Mouse (Mus musculus): Measurements from ENCODE around the gene Cdk17. TPM values are rescaled to one million over a fixed set of nuclear protein-coding genes. Genes with fewer than 3 reads are reported as not detected.

The Cdk17 gene
- polyA plus RNA-seq, 1 experiment from 2014 or later = 49.9 TPM

DNA sequence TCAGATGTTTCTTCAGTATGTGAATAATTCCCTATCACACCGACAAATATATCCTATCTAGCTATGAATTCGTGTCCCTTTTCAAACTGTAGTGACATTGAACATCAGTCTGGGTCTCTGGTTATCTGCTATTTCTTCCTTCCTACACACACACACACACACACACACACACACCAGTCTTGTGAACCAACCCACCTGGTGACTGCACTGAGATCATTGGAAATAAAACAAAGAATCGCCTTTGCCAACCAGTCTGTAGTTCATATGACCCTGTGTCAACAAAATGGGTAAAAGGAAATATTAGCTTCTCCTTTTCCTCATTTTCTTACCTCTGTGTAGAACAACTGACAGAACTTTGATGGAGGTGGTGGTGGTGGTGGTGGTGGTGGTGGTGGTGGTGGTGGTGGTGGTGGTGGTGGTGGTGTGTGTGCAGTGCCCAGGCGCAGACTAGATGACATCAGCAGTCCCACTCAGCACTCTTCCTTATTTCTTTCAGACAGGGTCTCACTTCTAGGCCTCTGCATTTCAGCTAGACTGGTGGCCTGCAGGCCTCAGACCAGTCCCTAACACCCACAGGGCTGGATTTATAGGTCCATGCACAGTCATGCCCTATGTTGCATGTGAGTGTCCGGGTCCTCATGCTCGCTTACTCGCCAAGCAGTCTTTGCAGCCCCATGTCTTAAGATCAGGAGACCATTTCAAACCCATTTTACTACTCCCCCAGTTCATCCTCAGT, 85.7 kb downstream of the Cdk17 start:
- no peaks in the 10 kb centered on the region for H3K27me3 ChIP-seq (replicated peaks; ENCODE audit: control insufficient read depth, insufficient read depth, low read length)
- ATAC-seq = no peak
- H3K4me3 ChIP-seq (replicated peaks; ENCODE audit: low read length) = no peak overlapping the region
- H3K4me1 ChIP-seq (replicated peaks; ENCODE audit: control insufficient read depth, insufficient read depth, low read length) = peaks cover 16% of the 10 kb centered on the region
- H3K4me2 ChIP-seq (ENCODE audit: low read length) = no peak overlapping the region
- H3K27ac ChIP-seq (ENCODE audit: low read length) = no peak overlapping the region
- 94% methylated on average over 7 of the region's 7 CpGs for WGBS
- H3K9ac ChIP-seq (replicated peaks; ENCODE audit: low read depth, low read length) = no peak overlapping the region
- H3K9me3 ChIP-seq (ENCODE audit: control insufficient read depth, low read length) = no peaks in the 10 kb centered on the region
- peaks cover 6% of the 10 kb centered on the region; the same call in 1 of the 2 replicates for H3K36me3 ChIP-seq (ENCODE audit: control insufficient read depth, insufficient read depth)

DNA sequence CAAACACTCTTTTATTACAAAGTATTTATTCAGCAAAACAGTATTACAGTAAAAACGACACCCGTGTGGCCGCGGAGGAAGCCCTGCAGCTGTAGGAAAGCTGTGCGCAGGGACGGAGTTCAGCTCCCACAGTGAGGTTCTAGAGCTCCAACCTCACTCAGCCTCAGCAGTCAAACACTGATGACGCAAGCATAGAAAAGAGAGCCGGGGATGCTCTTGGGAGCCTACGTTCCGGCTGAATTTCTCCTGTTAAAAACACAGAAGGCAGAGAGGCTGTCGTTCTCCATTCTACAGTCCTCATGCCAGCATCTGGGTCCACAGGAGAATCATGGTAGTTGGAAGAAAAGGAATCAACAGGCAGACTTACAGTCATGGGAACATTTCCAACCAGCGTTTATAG, 86.7 kb downstream of the Cdk17 start:
- no peak for ATAC-seq
- Histone ChIP-seq H3K4me2 (ENCODE audit: low read length) (no peak overlapping the region), H3K9ac (replicated peaks; ENCODE audit: low read depth, low read length) (no peak overlapping the region), H3K27me3 (replicated peaks; ENCODE audit: control insufficient read depth, insufficient read depth, low read length) (no peaks in the 10 kb centered on the region), H3K36me3 (ENCODE audit: control insufficient read depth, insufficient read depth) (no peaks in the 10 kb centered on the region), H3K27ac (ENCODE audit: low read length) (no peak overlapping the region), H3K4me1 (replicated peaks; ENCODE audit: control insufficient read depth, insufficient read depth, low read length) (peaks cover 17% of the 10 kb centered on the region), H3K9me3 (ENCODE audit: control insufficient read depth, low read length) (no peaks in the 10 kb centered on the region), H3K4me3 (replicated peaks; ENCODE audit: low read length) (no peak overlapping the region)
- WGBS = 89% methylated on average over 12 of the region's 12 CpGs

DNA sequence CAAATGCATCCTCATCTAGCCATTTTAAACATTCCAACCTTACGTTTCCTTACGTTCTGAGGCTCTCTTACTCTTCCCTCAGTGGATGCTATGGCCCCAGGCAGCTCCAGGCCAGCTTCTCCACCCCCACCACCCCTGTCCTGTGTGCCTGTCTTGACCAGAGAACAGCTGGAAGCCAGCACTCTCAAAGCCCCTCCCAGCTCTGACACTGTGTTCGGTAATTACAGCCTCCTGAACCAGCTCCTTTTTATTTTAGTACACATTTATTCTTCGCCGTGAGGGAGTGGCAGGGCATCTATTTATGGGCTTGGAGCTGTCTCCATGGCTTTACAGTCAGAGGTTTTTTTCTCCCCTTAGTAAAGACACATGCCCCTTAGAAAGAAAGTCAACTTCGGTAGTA, 87.2 kb downstream of the Cdk17 start:
- WGBS = 49% methylated on average over 6 of the region's 6 CpGs

DNA sequence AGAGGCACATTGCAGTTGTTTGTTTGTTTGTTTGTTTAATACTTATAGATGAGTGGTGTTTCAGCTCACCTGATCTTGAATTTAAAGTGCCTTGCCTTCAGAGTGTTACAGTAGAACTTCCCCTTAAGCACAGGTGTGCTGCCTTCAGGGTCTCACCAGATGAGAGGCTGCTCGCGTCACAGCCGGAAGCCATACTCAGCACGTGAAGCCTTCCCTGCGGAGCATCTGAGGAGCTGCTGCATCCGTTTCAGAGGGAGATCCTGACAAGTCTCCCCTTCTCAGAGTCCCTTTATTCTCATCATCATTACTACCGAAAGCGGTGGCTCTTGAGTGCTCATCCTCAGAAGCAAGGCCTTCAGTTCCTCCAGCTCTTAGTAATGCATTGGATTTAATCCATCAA, 87.7 kb downstream of the Cdk17 start:
- no peaks in the 10 kb centered on the region for H3K36me3 ChIP-seq (ENCODE audit: control insufficient read depth, insufficient read depth)
- H3K4me2 ChIP-seq (ENCODE audit: low read length) = no peak overlapping the region
- H3K9ac ChIP-seq (replicated peaks; ENCODE audit: low read depth, low read length) = no peak overlapping the region
- no peaks in the 10 kb centered on the region for H3K27me3 ChIP-seq (replicated peaks; ENCODE audit: control insufficient read depth, insufficient read depth, low read length)
- 78% methylated on average over 8 of the region's 8 CpGs for WGBS
- no peaks in the 10 kb centered on the region for H3K9me3 ChIP-seq (ENCODE audit: control insufficient read depth, low read length)
- no peak overlapping the region for H3K4me3 ChIP-seq (replicated peaks; ENCODE audit: low read length)
- peaks cover 17% of the 10 kb centered on the region for H3K4me1 ChIP-seq (replicated peaks; ENCODE audit: control insufficient read depth, insufficient read depth, low read length)
- no peak for ATAC-seq
- H3K27ac ChIP-seq (ENCODE audit: low read length) = no peak overlapping the region

More for the DNA sequence above, 87.2 kb downstream of the Cdk17 start:
- Histone ChIP-seq H3K9ac (replicated peaks; ENCODE audit: low read depth, low read length) (no peak overlapping the region), H3K4me2 (ENCODE audit: low read length) (no peak overlapping the region), H3K4me3 (replicated peaks; ENCODE audit: low read length) (no peak overlapping the region), H3K27ac (ENCODE audit: low read length) (no peak overlapping the region), H3K9me3 (ENCODE audit: control insufficient read depth, low read length) (no peaks in the 10 kb centered on the region), H3K4me1 (replicated peaks; ENCODE audit: control insufficient read depth, insufficient read depth, low read length) (peaks cover 17% of the 10 kb centered on the region), H3K27me3 (replicated peaks; ENCODE audit: control insufficient read depth, insufficient read depth, low read length) (no peaks in the 10 kb centered on the region), H3K36me3 (ENCODE audit: control insufficient read depth, insufficient read depth) (no peaks in the 10 kb centered on the region)
- ATAC-seq = no peak; the same call in 1 of the 2 replicates

DNA sequence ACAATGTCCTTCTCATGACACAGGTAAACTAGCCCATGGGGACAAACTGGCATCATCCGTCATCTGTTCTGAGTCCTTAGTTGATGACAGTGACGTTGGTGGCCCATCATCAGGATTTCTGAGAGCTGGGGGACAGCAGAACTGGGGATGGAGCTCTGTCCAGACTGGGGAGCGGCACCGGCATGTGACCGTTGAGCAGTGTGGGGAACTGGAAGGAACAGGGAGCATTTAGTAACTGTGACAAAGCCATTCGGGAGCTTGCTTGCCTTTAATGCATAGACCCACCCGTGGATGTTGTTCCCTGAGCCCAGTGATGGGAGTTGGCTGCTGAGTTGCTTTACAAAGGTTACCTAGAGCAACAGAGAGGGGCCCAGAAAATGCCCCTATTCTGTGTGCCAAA, 89.2 kb downstream of the Cdk17 start:
- peaks cover 21% of the 10 kb centered on the region for H3K4me1 ChIP-seq (replicated peaks; ENCODE audit: control insufficient read depth, insufficient read depth, low read length)
- no peaks in the 10 kb centered on the region for H3K36me3 ChIP-seq (ENCODE audit: control insufficient read depth, insufficient read depth)
- no peak for ATAC-seq
- H3K9me3 ChIP-seq (ENCODE audit: control insufficient read depth, low read length) = no peaks in the 10 kb centered on the region
- no peak overlapping the region for H3K4me2 ChIP-seq (ENCODE audit: low read length)
- H3K9ac ChIP-seq (replicated peaks; ENCODE audit: low read depth, low read length) = no peak overlapping the region
- no peak overlapping the region for H3K4me3 ChIP-seq (replicated peaks; ENCODE audit: low read length)
- H3K27ac ChIP-seq (ENCODE audit: low read length) = no peak overlapping the region
- no peaks in the 10 kb centered on the region for H3K27me3 ChIP-seq (replicated peaks; ENCODE audit: control insufficient read depth, insufficient read depth, low read length)
- 58% methylated on average over 7 of the region's 7 CpGs for WGBS

DNA sequence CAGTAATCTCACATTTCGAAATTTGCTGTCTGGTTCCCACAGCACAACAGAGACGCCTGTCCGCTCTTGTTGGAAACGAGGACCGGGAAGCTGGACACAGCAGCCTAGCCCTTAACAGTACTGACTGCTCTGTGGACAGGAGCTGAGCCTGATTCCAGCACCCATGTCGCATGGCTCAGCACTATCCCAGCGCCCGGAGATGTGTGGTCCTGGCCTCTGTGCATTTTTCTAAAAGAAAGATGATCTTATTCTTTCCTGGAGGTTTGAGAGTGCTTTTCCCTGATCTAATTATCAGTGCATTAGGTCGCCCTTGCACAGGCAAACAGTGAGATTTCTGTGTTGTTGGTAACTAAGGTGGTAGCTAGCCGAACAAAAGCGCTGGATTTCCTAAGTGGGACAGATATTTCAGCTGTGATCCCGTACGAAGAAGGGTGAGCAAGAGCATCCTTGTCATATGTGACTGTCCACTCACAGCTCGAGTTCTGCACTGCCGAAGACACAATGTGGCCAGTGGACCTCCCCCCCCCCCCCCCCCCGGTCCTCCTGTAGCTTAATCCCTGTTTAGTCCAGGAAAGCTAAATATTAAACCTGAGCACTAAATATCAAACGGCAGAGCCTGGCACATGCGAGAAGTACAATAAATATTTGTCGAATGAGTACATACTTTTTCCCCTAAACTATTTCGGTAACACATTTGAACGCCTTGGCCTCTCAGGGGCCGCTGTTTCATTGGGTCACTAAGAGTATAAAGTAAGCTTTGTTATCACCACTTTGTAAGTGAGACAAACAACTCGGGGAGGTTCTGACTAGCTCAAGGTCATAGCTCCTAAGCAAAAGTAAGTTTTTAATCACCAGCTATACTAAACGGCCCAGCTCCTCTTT, 90.0 kb downstream of the Cdk17 start:
- WGBS = 59% methylated on average over 24 of the region's 24 CpGs
- H3K27ac ChIP-seq (ENCODE audit: low read length) = no peak overlapping the region

DNA sequence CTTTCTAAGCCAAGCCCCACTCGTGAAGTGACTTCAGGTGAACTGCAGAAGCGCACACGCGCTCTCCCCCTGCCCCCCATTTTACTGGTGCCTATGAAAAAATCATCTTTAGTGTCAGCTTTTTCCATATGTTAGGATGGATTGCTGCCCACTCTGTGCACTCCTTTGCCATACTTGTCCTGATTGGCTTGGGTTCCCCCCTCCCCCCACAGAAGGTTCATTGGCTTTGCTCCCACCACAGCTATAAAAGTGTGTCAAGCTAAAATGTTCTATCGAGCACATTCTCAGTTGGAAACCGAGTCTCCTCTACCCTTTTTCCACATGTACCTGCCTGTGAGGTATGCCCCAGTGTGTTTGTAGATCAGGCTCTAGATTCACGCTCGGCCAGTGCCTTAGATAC, 90.8 kb downstream of the Cdk17 start:
- Histone ChIP-seq H3K4me3 (replicated peaks; ENCODE audit: low read length) (no peak overlapping the region), H3K27me3 (replicated peaks; ENCODE audit: control insufficient read depth, insufficient read depth, low read length) (no peaks in the 10 kb centered on the region), H3K9ac (replicated peaks; ENCODE audit: low read depth, low read length) (no peak overlapping the region), H3K36me3 (ENCODE audit: control insufficient read depth, insufficient read depth) (no peaks in the 10 kb centered on the region), H3K4me1 (replicated peaks; ENCODE audit: control insufficient read depth, insufficient read depth, low read length) (peaks cover 35% of the 10 kb centered on the region), H3K4me2 (ENCODE audit: low read length) (no peak overlapping the region), H3K27ac (ENCODE audit: low read length) (no peak overlapping the region), H3K9me3 (ENCODE audit: control insufficient read depth, low read length) (no peaks in the 10 kb centered on the region)
- no peak for ATAC-seq
- WGBS = 69% methylated on average over 8 of the region's 8 CpGs

More for the DNA sequence above, 90.0 kb downstream of the Cdk17 start:
- Histone ChIP-seq H3K4me3 (replicated peaks; ENCODE audit: low read length) (no peak overlapping the region), H3K9ac (replicated peaks; ENCODE audit: low read depth, low read length) (no peak overlapping the region), H3K4me2 (ENCODE audit: low read length) (no peak overlapping the region), H3K36me3 (ENCODE audit: control insufficient read depth, insufficient read depth) (no peaks in the 10 kb centered on the region), H3K27me3 (replicated peaks; ENCODE audit: control insufficient read depth, insufficient read depth, low read length) (no peaks in the 10 kb centered on the region), H3K9me3 (ENCODE audit: control insufficient read depth, low read length) (no peaks in the 10 kb centered on the region), H3K4me1 (replicated peaks; ENCODE audit: control insufficient read depth, insufficient read depth, low read length) (peaks cover 29% of the 10 kb centered on the region)
- ATAC-seq = no peak

DNA sequence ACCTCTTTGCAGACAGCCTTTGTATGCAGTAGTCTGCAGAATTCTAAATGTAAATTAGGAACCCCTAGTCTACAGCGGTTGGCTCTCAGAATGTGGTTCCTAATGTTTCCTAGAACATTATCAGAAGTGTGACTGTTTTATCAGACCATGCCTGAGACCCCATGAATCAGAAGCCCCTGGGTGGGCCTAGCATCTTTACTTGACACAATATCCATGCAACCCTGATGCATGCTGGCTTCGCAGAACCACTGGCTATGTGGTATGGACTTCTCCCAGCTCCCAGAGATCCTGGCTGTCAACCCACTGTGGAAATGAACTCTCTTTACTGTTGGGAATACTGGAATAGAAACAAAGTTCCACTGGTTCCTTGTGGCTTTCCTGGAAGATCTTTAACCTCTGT, 92.0 kb downstream of the Cdk17 start:
- Histone ChIP-seq H3K4me2 (ENCODE audit: low read length) (no peak overlapping the region), H3K9me3 (ENCODE audit: control insufficient read depth, low read length) (no peaks in the 10 kb centered on the region), H3K9ac (replicated peaks; ENCODE audit: low read depth, low read length) (no peak overlapping the region), H3K4me3 (replicated peaks; ENCODE audit: low read length) (no peak overlapping the region), H3K36me3 (ENCODE audit: control insufficient read depth, insufficient read depth) (no peaks in the 10 kb centered on the region), H3K27me3 (replicated peaks; ENCODE audit: control insufficient read depth, insufficient read depth, low read length) (no peaks in the 10 kb centered on the region), H3K4me1 (replicated peaks; ENCODE audit: control insufficient read depth, insufficient read depth, low read length) (peaks cover 41% of the 10 kb centered on the region), H3K27ac (ENCODE audit: low read length) (no peak overlapping the region)
- 75% methylated on average over 2 of the region's 2 CpGs for WGBS
- no peak for ATAC-seq

DNA sequence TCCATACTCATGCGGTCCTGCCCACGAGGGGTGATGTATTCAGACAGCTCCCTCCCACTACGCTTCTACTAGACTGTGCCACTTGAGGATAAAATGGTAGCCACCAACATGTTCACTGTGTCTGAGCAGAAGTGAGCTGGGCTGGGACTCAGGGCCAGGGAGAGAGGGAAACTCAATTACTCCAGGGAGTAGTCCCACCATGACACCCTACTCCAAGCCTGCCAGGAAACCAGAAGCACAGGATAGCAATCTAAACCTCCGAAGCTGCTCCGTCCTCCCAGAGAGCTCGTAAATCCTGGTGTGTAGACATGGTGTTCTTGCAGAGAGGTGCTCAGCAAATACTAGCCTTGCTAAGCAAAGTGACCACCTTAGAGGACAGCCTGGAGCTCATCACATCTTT, 92.5 kb downstream of the Cdk17 start:
- no peak for ATAC-seq
- WGBS = 94% methylated on average over 6 of the region's 6 CpGs
- Histone ChIP-seq H3K4me1 (replicated peaks; ENCODE audit: control insufficient read depth, insufficient read depth, low read length) (peaks cover 41% of the 10 kb centered on the region), H3K36me3 (ENCODE audit: control insufficient read depth, insufficient read depth) (no peaks in the 10 kb centered on the region), H3K9me3 (ENCODE audit: control insufficient read depth, low read length) (no peaks in the 10 kb centered on the region), H3K9ac (replicated peaks; ENCODE audit: low read depth, low read length) (no peak overlapping the region), H3K4me2 (ENCODE audit: low read length) (no peak overlapping the region), H3K4me3 (replicated peaks; ENCODE audit: low read length) (no peak overlapping the region), H3K27me3 (replicated peaks; ENCODE audit: control insufficient read depth, insufficient read depth, low read length) (no peaks in the 10 kb centered on the region), H3K27ac (ENCODE audit: low read length) (no peak overlapping the region)

Measured in forebrain, embryonic 16.5 days (tissue).